Mouse (Mus musculus) embryo, embryonic 11 days (tissue): ENCODE measurements around the gene Hist1h2ae.
A peak's percentile ranks its signal among the peaks of the same experiment; 100 is the strongest.
"Not testable (repeated sequence)": the region's sequence is repeated elsewhere in the genome, so short reads cannot be mapped to it uniquely, and the experiment has no call there.

Experiments
- DNase-seq: peaks from one replicate; pipeline ENCODE4 v3.0.0-alpha.2; 2015

Hist1h2ae gene

DNA sequence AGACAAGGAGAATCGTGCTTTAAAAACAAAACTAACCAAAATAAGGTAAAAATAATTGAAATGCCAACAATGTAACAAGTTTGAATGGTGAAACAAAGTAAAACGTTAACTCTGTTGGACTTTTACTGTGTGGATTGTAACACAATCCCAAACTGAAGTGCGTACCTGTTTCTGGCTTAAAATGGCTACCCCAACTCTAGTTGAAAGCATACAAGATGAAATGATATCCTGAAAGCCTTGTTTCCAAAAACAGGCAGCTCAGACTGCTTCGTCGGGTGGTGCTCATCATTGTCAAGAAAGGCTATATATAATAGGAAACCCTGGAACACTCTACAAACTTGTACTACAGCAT is 9.5 kb downstream of the Hist1h2ae start:
- not testable (repeated sequence) for DNase-seq

DNA sequence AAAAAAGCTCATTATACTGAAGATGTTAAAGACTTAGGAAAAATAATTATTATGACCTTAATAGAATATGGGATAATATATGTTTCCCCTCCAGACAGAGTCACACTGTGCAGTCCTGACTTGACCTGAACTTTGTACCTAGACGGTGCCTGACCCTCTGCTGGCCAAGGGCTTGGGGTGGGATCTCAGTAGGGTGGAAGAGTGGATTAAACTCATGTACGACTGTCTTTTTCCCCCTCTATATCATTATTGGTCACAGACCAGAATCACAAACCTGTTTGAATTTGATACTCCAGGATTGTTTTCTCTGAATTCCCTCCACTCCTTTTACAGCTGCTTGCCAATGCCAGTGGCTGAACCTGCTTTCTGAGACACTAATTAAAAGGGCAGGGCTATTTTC is 10.3 kb downstream of the Hist1h2ae start:
- not testable (repeated sequence) for DNase-seq

DNA sequence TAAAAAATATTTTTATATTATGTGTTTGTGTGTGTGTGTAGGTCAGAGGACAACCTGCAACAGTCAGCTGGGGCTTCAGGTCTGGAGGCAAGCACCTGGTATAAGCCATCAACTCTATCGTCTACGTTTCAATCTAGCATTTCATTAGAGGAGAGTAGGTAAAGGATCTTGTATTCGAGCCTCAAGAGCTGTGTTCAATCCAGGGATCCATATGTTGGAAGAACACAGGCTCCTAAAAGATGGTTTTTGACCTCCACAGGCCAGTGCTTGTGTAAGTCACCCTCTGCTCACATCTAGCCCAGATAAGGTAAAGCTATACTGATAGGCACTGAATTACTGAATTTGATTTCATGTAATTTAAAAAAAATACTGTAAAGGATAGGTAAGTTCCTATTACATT is 14.1 kb downstream of the Hist1h2ae start:
- DNase-seq = no peak

- DNase-seq = peak; percentile 92
Observed at GRCm38 (mm10) chr13:23555839-23556416, 15.1 kb downstream of the Hist1h2ae start.

- peak; percentile 93 for DNase-seq
Observed at GRCm38 (mm10) chr13:23554925-23555838, 15.8 kb downstream of the Hist1h2ae start.

- DNase-seq = peak; percentile 25
Observed at GRCm38 (mm10) chr13:23554393-23554792, 16.6 kb downstream of the Hist1h2ae start.

DNA sequence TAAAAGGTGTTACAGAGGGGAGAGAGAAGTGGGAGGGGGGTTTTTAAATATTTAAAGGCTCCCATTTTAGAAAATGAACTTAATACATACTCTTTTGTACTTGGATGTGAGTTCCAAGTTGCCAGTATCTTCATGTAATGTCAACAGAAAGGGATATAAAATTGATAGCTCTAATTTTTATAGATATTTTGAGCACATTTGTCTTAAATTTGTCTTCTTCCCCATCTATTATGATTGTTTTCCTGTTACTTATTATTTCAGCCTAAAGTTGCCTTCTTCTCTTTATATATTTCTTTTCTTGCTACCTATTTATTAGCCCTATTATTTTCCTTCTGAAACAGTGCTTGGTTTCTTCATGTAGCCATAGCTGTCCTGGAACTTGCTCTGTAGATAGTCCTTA is 18.1 kb downstream of the Hist1h2ae start, which contains the start of gene Hist1h1d:
Gene Hist1h1d (plus strand): TSS at position 301 of the 400 bp plus-strand sequence.
- DNase-seq = no peak

DNA sequence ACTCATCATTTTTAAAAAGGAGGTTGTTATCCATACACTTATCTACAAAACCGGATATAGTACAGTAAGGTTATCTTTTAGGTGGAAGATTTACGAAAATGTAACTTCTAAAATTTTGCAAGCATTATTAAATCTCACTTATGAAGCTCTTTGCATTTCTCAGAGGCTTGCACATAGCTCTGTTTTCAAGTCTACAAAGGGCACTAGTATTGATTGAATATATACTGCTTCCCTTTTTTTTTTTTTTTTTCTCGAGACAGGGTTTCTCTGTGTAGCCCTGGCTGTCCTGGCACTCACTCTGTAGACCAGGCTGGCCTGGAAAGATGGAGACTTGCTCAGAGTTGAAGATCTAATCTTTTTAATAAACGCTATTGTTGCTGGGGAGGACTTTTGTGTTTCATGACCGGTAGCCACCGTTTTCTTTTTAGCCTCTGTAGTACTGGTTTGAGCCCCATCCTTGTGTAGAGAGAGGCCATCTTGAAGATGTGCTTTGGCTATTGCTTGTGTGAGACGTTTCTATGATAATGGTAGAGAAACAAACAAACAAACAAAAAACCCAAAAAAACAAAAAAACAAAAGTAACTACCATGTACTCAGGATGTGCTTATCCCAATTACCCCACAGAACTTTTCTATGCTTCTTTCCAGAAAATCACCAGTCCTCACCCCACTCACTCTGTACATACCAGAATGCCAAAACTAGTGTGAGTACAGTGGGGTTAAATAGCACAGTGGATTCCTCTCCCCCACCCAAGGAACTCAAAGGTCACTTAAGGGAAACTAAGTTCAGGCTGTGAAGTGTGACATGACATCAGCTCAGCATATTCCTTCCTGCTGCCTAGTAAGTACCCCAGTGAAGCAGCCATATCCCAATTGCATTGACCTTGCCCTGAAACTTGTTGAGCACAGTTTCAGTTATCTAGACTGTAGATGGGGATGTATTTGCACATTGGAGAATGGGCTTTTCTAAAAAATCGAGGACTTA is 18.8 kb downstream of the Hist1h2ae start:
- DNase-seq = no peak

DNA sequence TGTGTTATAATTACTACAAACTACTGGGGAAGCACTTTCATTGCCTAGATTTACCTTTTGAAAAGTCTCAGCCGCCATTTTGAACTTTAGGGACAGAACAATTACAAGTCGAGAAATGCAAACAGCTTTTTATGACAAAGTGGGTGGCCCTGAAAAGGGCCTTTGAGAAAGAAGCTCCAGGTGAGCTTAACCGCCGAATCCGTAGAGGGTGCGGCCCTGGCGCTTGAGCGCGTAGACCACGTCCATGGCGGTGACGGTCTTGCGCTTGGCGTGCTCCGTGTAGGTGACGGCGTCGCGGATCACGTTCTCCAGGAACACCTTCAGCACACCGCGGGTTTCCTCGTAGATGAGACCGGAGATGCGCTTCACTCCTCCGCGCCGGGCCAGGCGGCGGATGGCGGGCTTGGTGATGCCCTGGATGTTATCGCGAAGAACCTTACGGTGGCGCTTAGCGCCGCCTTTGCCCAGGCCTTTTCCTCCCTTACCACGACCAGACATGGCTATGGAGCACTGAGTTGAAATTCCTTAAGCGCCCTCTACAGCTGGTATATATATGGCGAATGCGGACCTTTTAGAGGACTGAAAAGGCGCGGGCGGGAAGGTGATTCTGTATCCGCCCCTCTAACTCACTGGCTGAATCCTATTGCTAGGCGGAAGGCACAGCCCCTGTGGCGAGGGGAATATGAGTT is 19.7 kb downstream of the Hist1h2ae start, which contains the start of gene Hist1h4f:
Gene Hist1h4f (minus strand): TSS at position 503 of the 689 bp plus-strand sequence.
- DNase-seq = peak; percentile 95

DNA sequence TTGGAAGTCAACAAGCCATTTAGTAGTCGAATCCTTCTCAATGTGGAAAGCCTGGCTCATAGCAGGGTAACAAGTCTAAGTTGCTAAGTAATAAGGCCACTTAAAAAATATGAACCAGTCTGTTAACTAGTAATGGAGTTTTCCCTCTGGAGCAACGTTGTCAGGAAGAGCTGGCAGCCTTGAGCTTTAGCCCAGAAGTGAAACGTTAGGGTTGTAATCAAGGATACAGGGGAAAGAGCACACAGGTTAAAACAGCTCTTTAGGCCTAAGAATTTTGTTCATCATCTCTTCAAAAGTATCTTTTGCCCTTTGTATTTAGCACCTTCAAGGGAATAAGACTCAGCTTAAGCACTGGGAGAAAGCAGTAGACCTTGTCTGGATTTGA is 20.3 kb downstream of the Hist1h2ae start:
- DNase-seq = peak; percentile 55

- no peak for DNase-seq
Observed at GRCm38 (mm10) chr13:23546694-23547093, 24.3 kb downstream of the Hist1h2ae start.

DNA sequence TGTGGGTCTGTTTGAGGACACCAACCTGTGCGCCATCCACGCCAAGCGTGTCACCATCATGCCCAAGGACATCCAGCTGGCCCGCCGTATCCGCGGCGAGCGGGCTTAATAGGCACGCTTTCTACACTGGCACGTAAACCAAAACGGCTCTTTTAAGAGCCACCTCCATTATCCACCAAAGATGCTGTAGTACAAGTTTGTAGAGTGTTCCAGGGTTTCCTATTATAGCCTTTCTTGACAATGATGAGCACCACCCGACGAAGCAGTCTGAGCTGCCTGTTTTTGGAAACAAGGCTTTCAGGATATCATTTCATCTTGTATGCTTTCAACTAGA is 26.3 kb downstream of the Hist1h2ae start:
- DNase-seq = not testable (repeated sequence)

DNA sequence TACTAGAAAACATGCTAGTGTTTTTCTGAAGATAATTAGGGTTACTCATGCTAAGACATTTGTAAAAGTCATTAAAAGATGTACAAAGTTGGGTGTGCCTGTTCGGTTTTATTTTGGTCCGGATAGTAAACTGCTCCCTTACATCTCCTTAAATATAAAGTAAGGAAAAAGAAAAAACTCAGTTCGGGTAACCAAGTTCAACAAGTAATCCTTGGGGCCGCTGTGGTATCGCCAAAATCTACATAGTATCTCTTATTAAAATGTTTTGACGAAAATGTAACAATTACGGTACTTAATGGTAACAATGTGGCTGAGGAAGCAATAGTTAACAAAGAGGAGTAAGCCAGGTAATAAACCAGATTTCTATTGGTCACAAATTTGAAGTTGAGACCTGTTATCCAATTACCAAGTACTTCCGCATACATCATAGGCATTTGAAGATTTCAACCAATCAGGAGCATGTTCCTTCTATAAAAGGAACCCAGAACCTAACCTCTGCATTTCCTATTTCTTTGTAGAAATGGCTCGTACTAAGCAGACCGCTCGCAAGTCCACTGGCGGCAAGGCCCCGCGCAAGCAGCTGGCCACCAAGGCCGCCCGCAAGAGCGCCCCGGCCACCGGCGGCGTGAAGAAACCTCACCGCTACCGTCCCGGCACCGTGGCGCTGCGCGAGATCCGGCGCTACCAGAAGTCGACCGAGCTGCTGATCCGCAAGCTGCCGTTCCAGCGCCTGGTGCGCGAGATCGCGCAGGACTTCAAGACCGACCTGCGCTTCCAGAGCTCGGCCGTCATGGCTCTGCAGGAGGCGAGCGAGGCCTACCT is 26.8 kb downstream of the Hist1h2ae start, which contains the start of gene Hist1h3f:
Gene Hist1h3f (plus strand): TSS at position 88 of the 822 bp plus-strand sequence.
- DNase-seq = peak; percentile 94

- DNase-seq = peak; percentile 93
Observed at GRCm38 (mm10) chr13:23542999-23543607, 27.9 kb downstream of the Hist1h2ae start, which contains the start of gene Hist1h2bh. Hist1h2bh (minus strand) TSS chr13:23543392.

DNA sequence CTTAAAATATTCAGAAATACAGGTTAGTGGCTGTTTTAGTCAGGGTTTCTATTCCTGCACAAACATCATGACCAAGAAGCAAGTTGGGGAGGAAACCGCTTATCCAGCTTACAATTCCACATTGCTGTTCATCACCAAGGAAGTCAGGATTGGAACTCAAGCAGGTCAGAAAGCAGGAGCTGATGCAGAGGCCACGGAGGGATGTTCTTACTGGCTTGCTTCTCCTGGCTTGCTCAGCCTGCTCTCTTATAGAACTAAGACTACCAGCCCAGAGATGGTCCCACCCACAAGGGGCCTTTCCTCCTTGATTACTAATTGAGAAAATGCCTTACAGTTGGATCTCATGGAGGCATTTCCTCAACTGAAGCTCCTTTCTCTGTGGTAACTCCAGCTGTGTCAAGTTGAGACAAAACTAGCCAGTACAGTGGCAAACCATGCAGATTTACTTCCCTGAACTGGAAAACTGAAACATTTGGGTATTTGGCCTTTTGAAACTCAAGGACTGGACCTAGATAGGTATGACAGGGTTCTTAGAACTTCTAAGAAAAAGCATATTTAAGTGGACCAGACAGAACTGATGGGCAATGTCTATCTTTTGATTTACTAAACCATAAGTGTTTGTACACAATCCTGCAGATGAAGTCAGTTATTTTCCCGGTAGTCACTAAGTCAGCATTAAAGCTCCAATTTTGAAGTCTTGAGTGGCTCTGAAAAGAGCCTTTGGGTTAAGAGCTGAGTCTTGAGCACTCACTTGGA is 28.6 kb downstream of the Hist1h2ae start:
- not testable (repeated sequence) for DNase-seq

GRCm38 (mm10) chr13:23541497-23541896 is 29.5 kb downstream of the Hist1h2ae start:
- DNase-seq = no peak

DNA sequence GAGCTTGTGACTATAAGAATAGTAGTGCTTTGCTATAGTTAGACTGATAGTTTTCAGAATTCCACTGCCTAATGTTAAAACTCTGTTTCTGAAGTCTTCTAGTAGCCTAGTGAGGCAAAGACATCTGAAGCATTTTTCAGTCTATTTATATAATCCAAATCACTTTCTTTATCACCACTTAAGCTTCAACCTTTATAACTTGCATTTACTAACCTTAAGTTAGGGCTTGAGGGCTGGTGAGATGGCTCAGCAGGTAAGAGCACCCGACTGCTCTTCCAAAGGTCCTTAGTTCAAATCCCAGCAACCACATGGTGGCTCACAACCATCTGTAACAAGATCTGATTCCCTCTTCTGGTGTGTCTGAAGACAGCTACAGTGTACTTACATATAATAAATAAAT is 31.2 kb downstream of the Hist1h2ae start:
- DNase-seq = not testable (repeated sequence)

DNA sequence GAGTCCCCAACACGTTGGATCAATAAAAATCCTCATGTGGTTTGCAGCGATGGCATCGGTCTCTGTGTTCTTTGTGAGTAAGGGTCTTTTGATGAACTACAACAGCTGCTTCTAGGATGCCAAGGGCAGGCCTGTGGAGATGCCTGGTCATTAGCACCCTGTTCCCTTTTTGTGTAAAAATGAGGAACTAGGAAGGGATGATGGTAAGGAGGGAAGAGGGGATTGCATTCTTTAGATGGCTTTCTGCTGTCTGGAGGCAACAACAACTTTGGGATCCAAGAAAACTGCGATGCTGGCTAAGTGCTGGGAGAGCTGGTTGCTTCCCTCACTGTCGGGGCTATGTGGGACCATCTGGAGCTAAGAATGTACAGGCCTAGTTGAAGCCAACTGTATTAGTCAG is 32.8 kb downstream of the Hist1h2ae start:
- no peak for DNase-seq

- DNase-seq = no peak
Observed at GRCm38 (mm10) chr13:23537006-23537710, 33.9 kb downstream of the Hist1h2ae start.
